Mouse (Mus musculus): ENCODE measurements around the gene Gm20388. TPM values are rescaled to one million over a fixed set of nuclear protein-coding genes. Genes with fewer than 3 reads are reported as not detected.

Gene Gm20388
- polyA plus RNA-seq, 1 experiment, result 23.9 TPM

DNA sequence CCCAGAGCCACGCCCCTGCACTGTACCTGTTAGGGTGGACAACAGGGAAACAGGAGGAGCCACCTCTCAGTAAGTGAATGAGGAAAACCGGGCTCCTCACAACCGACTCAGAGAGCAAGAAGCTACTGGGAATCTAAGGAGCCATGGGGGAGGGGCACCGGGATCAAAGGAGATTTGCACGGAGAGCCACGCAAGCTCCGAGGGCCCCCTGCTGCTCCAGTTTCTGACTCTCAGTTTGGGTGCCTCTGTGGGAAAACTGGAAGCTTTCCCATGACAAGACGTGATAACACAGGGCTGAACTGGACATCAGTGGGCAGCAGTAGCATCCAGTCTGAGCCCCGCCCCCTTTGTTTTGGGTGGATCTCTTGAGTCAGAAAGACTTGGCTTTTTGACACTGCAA lies 1489.9 kb downstream of the Gm20388 start:
- no peak for TF ChIP-seq POLR2A (IDR thresholded peaks at IDR 0.05; ENCODE audit: extremely low read depth, insufficient read depth, low read length)
- TF ChIP-seq CTCF (IDR thresholded peaks at IDR 0.05; ENCODE audit: extremely low read depth, insufficient read depth, low read length), result no peak
- Histone ChIP-seq H3K27ac (ENCODE audit: insufficient read depth, low read length) (no peak overlapping the region), H3K4me1 (ENCODE audit: control insufficient read depth, insufficient read depth, low read length) (no peaks in the 10 kb centered on the region), H3K4me3 (ENCODE audit: insufficient read depth, low read length) (no peak overlapping the region)

DNA sequence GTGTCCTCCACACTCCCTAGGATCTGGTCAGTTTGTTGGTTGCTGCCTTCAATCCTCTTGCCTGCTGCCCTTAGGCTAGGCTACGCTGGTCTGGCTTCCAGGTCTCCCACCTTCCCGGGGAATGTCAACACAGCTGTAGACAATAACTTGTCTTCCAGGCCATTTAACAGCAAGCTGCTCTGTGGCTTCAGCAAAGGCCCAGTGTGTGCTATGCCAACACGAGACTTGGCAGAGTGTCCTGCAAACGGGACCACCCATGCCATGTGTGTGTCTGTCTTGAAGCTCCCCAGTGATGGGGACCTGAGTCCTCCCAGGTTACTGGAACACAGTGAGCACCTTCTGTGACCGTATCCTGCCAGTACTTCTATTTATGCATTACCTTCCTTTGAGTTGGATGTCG lies 1493.2 kb downstream of the Gm20388 start:
- Histone ChIP-seq H3K4me1 (ENCODE audit: control insufficient read depth, insufficient read depth, low read length) (no peaks in the 10 kb centered on the region), H3K4me3 (ENCODE audit: insufficient read depth, low read length) (no peak overlapping the region), H3K27ac (ENCODE audit: insufficient read depth, low read length) (no peak overlapping the region)
- TF ChIP-seq CTCF (IDR thresholded peaks at IDR 0.05; ENCODE audit: extremely low read depth, insufficient read depth, low read length), result no peak
- no peak for TF ChIP-seq POLR2A (IDR thresholded peaks at IDR 0.05; ENCODE audit: extremely low read depth, insufficient read depth, low read length)

DNA sequence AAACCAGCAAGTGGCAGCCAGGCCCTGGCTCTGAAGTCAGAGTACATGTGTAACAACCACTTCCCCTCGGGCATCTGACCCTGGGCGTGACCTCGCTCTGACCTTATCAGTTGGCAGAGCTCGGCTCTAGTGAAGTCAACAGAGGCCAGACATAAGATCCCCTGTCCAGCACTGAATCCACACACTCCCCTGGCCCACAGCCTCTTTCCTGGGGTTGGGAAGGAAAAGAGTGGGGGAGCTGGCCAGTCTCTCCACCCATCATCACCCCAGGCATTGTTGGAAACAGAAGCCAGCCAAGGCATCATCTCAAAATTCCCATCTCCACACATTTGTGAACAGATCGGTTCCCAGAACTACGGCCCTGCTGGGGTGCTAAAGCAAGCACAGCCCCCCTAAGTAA lies 1507.4 kb downstream of the Gm20388 start:
- no peaks in the 10 kb centered on the region for H3K4me1 ChIP-seq (ENCODE audit: control insufficient read depth, insufficient read depth, low read length)
- no peak overlapping the region for H3K4me3 ChIP-seq (ENCODE audit: insufficient read depth, low read length)
- TF ChIP-seq POLR2A (IDR thresholded peaks at IDR 0.05; ENCODE audit: extremely low read depth, insufficient read depth, low read length) (no peak), CTCF (IDR thresholded peaks at IDR 0.05; ENCODE audit: extremely low read depth, insufficient read depth, low read length) (no peak)
- no peak overlapping the region for H3K27ac ChIP-seq (ENCODE audit: insufficient read depth, low read length)

DNA sequence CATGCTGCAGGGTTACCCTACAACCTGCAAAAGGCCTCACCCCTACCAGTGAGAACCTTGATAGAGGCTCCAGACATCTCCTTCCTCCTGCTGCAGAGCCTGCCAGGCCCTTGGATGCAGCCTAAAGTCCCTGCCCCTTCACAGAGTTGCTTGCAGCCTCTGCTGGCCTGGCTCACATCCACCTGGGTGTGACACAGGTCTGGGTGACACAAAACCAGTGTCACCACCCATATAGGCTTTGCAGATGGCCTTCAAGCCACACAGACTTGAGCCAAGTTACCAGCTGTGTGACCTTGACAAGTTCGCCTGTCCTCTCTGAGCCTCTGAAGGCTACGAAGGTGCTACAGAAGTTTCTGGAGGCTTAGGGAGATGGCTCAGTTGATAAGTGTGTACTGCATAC lies 1508.9 kb downstream of the Gm20388 start:
- no peak overlapping the region for H3K27ac ChIP-seq (ENCODE audit: insufficient read depth, low read length)
- no peak overlapping the region for H3K4me3 ChIP-seq (ENCODE audit: insufficient read depth, low read length)
- H3K4me1 ChIP-seq (ENCODE audit: control insufficient read depth, insufficient read depth, low read length), result no peaks in the 10 kb centered on the region
- no peak for TF ChIP-seq CTCF (IDR thresholded peaks at IDR 0.05; ENCODE audit: extremely low read depth, insufficient read depth, low read length)
- no peak for TF ChIP-seq POLR2A (IDR thresholded peaks at IDR 0.05; ENCODE audit: extremely low read depth, insufficient read depth, low read length)

DNA sequence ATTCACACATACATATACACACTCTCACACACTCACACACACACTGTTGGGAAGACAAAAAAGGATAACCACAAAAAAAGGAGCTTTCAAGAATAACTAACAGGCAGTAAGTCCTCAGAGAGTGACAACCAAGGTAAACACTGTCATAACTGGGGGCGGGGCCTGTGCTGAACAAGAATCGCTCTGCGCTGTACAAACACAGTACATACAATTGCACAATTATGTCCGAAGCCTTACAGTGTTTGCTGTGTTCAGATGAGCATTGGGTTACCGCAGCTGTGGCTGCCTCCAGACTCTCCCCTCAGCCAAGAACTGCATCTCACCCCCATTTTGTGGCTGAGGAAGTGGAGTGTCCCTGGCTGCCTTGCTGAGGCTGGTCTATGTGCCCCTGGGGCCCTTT lies 1510.4 kb downstream of the Gm20388 start:
- TF ChIP-seq POLR2A (IDR thresholded peaks at IDR 0.05; ENCODE audit: extremely low read depth, insufficient read depth, low read length) (no peak), CTCF (IDR thresholded peaks at IDR 0.05; ENCODE audit: extremely low read depth, insufficient read depth, low read length) (no peak)
- Histone ChIP-seq H3K4me3 (ENCODE audit: insufficient read depth, low read length) (no peak overlapping the region), H3K4me1 (ENCODE audit: control insufficient read depth, insufficient read depth, low read length) (no peaks in the 10 kb centered on the region), H3K27ac (ENCODE audit: insufficient read depth, low read length) (peak overlapping the region; percentile 38; the same call in 1 of the 2 replicates)

DNA sequence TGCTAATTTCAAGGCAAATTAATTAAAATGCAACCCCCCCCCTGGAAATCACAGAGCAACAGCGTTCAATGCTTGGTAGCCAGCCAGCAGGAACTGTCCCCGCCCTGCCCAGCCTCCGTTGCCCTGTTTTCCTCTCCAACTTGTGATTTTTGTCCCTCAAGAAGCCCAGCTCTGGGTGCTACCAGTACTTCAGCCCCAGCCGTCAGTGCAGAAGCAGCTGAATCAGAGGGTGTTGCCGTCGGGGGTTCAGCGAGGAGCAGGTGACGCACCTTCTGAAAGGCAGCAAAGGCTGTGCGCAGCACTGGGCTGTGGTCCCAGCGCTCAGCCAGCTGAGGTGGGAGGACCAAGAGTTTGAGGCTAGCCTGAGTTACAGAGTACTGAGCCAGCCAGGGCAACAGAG lies 1513.4 kb downstream of the Gm20388 start:
- H3K27ac ChIP-seq (ENCODE audit: insufficient read depth, low read length), result no peak overlapping the region
- H3K4me3 ChIP-seq (ENCODE audit: insufficient read depth, low read length), result no peak overlapping the region
- TF ChIP-seq POLR2A (IDR thresholded peaks at IDR 0.05; ENCODE audit: extremely low read depth, insufficient read depth, low read length) (no peak), CTCF (IDR thresholded peaks at IDR 0.05; ENCODE audit: extremely low read depth, insufficient read depth, low read length) (no peak)
- H3K4me1 ChIP-seq (ENCODE audit: control insufficient read depth, insufficient read depth, low read length), result no peaks in the 10 kb centered on the region

DNA sequence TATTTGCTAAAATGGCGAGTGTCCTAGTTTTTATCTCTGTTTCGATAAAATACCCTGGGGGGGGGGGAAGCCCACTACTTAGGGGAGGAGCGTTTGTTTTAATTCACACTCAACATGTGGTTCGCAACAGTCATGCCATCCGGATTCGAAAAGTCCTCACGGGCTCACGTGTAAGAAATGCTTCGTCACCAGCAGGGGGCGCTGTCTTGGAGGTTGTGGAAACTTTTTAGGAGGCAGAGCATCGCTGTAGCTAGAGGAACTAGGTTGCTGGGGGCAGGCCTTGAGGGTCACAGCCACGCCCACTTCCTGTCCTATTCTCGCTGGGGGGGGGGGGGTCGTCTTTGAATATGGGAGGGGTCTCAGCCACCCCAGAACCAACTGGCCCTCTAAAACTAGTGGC lies 1514.0 kb downstream of the Gm20388 start:
- TF ChIP-seq POLR2A (IDR thresholded peaks at IDR 0.05; ENCODE audit: extremely low read depth, insufficient read depth, low read length) (no peak), CTCF (IDR thresholded peaks at IDR 0.05; ENCODE audit: extremely low read depth, insufficient read depth, low read length) (no peak)
- no peak overlapping the region for H3K4me3 ChIP-seq (ENCODE audit: insufficient read depth, low read length)
- no peak overlapping the region for H3K27ac ChIP-seq (ENCODE audit: insufficient read depth, low read length)
- H3K4me1 ChIP-seq (ENCODE audit: control insufficient read depth, insufficient read depth, low read length), result no peaks in the 10 kb centered on the region

DNA sequence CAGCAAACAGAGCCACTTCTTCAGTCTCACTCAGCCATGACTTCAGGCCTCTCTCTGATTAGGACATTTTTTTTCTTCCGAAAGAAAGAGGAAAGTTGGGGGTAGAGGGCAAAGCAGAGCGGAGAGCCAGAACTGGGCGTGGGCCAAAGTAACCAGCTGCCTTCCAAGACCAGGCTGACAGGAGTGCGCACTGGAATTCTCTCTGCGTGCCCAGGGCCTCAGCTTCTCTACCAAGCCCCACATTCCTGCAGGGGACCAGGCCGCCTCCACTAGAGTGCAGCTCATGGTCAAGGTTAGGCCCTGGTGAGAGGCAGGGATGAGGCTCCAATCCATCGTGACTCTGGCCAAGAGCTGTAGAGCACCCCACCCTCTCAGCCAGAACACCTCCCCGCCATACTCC lies 1520.9 kb downstream of the Gm20388 start:
- Histone ChIP-seq H3K4me1 (ENCODE audit: control insufficient read depth, insufficient read depth, low read length) (no peaks in the 10 kb centered on the region), H3K4me3 (ENCODE audit: insufficient read depth, low read length) (no peak overlapping the region), H3K27ac (ENCODE audit: insufficient read depth, low read length) (no peak overlapping the region)
- no peak for TF ChIP-seq POLR2A (IDR thresholded peaks at IDR 0.05; ENCODE audit: extremely low read depth, insufficient read depth, low read length)
- no peak for TF ChIP-seq CTCF (IDR thresholded peaks at IDR 0.05; ENCODE audit: extremely low read depth, insufficient read depth, low read length)

DNA sequence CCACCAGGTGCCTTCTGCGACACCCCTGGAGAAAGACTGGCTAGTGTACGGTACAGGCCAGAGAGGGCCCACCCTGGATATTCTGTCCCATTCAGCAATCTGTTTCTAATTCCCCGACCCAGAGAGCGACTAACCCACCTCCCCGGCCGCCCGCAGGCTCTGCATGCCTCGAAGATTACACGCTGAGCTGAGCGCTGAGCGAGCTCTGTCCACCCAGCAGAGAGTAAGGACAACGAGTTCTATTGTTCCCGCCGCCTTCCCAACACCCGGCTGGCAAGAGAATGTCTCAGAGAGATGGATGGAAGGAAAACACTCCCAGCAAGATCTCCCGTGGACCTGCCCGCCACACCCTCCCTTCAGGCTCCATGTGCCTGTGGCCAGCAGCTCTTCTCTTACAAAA lies 1522.8 kb downstream of the Gm20388 start:
- Histone ChIP-seq H3K4me3 (ENCODE audit: insufficient read depth, low read length) (no peak overlapping the region), H3K27ac (ENCODE audit: insufficient read depth, low read length) (no peak overlapping the region), H3K4me1 (ENCODE audit: control insufficient read depth, insufficient read depth, low read length) (no peaks in the 10 kb centered on the region)
- TF ChIP-seq CTCF (IDR thresholded peaks at IDR 0.05; ENCODE audit: extremely low read depth, insufficient read depth, low read length) (no peak), POLR2A (IDR thresholded peaks at IDR 0.05; ENCODE audit: extremely low read depth, insufficient read depth, low read length) (no peak)

DNA sequence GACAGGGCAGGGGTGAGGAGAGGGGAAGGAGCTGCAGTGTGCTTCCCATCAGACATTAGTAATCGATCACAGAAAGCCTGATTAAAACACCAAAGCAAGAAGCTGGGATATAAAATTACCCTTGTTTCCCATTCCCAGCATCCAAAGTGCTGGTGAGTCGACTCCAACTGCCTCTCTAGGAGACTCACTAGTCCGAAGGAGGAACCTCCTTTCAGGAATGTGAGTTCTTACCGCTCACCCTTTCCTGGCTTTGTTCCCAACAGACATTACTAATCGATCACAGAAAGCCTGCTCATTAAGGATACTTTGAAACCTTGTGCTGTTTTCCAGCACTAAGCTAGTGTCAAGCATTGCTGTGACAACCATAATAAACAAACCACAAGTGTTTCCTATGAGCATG lies 1526.0 kb downstream of the Gm20388 start:
- H3K4me3 ChIP-seq (ENCODE audit: insufficient read depth, low read length), result no peak overlapping the region
- H3K4me1 ChIP-seq (ENCODE audit: control insufficient read depth, insufficient read depth, low read length), result no peaks in the 10 kb centered on the region
- H3K27ac ChIP-seq (ENCODE audit: insufficient read depth, low read length), result no peak overlapping the region
- TF ChIP-seq CTCF (IDR thresholded peaks at IDR 0.05; ENCODE audit: extremely low read depth, insufficient read depth, low read length), result no peak
- no peak for TF ChIP-seq POLR2A (IDR thresholded peaks at IDR 0.05; ENCODE audit: extremely low read depth, insufficient read depth, low read length)

DNA sequence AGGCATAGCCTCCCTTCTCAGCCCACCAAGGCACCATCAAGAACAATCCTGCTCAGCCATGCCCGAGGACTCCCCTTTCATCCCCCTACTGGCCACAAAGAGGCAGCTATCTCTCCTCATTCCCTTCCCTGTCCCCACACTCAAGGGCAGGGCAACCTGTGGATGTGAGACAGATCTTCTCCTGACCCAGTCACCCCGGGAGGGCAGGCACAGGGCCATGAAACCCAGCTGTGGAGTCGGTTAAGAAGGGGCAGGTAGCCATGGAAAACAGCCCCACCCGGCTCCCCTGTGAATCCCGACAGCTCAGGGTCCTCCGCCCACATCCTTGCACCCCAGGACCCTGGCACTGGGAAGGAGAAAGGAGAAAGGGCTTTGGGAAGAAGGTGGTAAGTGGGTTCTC lies 1526.9 kb downstream of the Gm20388 start:
- TF ChIP-seq CTCF (IDR thresholded peaks at IDR 0.05; ENCODE audit: extremely low read depth, insufficient read depth, low read length) (no peak), POLR2A (IDR thresholded peaks at IDR 0.05; ENCODE audit: extremely low read depth, insufficient read depth, low read length) (no peak)
- no peak overlapping the region for H3K4me3 ChIP-seq (ENCODE audit: insufficient read depth, low read length)
- no peaks in the 10 kb centered on the region for H3K4me1 ChIP-seq (ENCODE audit: control insufficient read depth, insufficient read depth, low read length)

More for the DNA sequence above, 1526.9 kb downstream of the Gm20388 start:
- no peak overlapping the region for H3K27ac ChIP-seq (ENCODE audit: insufficient read depth, low read length)

Measured in cortical plate, adult 2 months (tissue).